Mouse (Mus musculus) intestine, embryonic 15.5 days (tissue): ENCODE measurements around the gene Usp46. TPM values are rescaled to one million over a fixed set of nuclear protein-coding genes. Genes with fewer than 3 reads are reported as not detected.

Experiments used
- ATAC-seq: fragments of 200-750 bp; cut with Nextera tagmentation; 2 replicates; pipeline ENCODE4 v1.8.0; 2017; ENCODE audit warnings: moderate TSS enrichment, moderate library complexity
- H3K27ac ChIP-seq: fragments of 300-500 bp; sonication (generic); 2 replicates; pipeline ENCODE4 v1.5.1; 2015; ENCODE audit warnings: mild to moderate bottlenecking, inconsistent platforms
- H3K27me3 ChIP-seq: fragments of 300-500 bp; sonication (generic); replicated peaks from 2 replicates; pipeline ENCODE4 v1.6.1; 2015; ENCODE audit warnings: inconsistent platforms
- H3K36me3 ChIP-seq: fragments of 300-500 bp; sonication (generic); 2 replicates; pipeline ENCODE4 v1.6.1; 2015; ENCODE audit warnings: inconsistent platforms
- H3K4me1 ChIP-seq: fragments of 300-500 bp; sonication (generic); replicated peaks from 2 replicates; pipeline ENCODE4 v1.6.1; 2015; ENCODE audit warnings: inconsistent platforms
- H3K4me2 ChIP-seq: fragments of 300-500 bp; sonication (generic); replicated peaks from 2 replicates; pipeline ENCODE4 v1.6.1; 2015; ENCODE audit warnings: mild to moderate bottlenecking, inconsistent platforms
- H3K4me3 ChIP-seq: fragments of 300-500 bp; sonication (generic); replicated peaks from 2 replicates; pipeline ENCODE4 v1.5.1; 2015; ENCODE audit warnings: inconsistent platforms
- H3K9ac ChIP-seq: fragments of 300-500 bp; sonication (generic); 2 replicates; pipeline ENCODE4 v1.6.1; 2015; ENCODE audit warnings: inconsistent platforms
- H3K9me3 ChIP-seq: fragments of 300-500 bp; sonication (generic); 2 replicates; pipeline ENCODE4 v1.6.1; 2016; ENCODE audit warnings: inconsistent platforms
- WGBS: fragments of 180-500 bp; shearing (Covaris S2); methylation state at CpG from one replicate; pipeline ENCODE4 v1.1.7; 2015; 5-methylcytosine and 5-hydroxymethylcytosine counted together
- polyA plus RNA-seq: library from polyadenylated mRNA; unstranded; fragments of >200 nt; fragmentation: Nextera tagmentation; extraction: Ambion mirVana; gene quantifications from 2 replicates; pipeline ENCODE4 v1.2.1, GENCODE M21; 2015

The Usp46 gene
- polyA plus RNA-seq, 1 experiment from 2014 or later: 22.9 TPM

DNA sequence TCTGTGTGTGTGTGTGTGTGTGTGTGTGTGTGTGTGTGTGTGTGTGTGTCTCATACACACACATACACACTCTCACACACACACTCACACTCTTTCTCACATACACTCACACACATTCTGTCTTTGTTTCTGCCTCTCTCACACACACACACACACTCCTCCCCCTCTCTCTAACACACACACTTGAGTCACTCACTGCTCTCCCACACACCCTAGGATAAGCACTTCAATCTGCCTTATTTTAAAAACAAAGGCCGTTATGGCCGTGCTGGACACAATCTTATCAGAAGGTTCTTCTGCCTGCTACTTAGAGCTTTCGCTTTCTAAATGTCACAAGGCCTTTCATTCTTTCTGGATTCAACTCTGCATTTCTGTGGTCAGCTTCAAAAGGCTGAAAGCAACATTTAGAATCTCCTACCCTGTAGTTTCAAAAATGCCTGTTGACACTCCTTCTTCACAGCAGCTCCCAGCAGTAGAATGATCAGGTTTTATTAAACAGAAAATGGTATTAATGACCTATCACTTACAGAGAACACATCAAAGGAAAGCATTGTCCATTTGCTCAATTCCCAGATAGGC, 60.6 kb downstream of the Usp46 start:
- WGBS: 58% methylated on average over 3 of the region's 3 CpGs
- Histone ChIP-seq H3K4me1 (no peaks in the 10 kb centered on the region), H3K27ac (no peak overlapping the region), H3K27me3 (no peaks in the 10 kb centered on the region), H3K9me3 (no peaks in the 10 kb centered on the region), H3K9ac (no peak overlapping the region), H3K4me2 (no peak overlapping the region), H3K36me3 (peaks cover 3% of the 10 kb centered on the region; the same call in 1 of the 2 replicates), H3K4me3 (no peak overlapping the region)
- ATAC-seq: no peak

DNA sequence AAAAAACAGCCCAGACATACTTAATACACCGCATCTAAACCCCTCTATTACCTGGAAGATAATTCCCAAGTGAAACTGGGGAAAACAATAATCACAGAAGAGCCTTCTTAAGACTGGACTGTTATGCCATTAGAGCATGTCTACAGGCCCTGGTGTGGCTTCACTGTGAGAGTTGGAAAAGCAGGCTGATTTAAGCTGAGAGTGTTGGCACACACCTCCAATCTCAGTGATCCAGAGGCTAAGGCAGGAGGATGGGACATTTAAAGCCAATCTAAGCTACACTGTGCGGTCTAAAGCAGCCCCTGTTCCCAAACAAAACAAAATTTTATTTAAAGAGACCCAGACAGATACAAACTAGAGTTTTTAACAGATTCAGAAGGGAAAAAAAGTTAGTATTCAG, 62.3 kb downstream of the Usp46 start:
- no peak overlapping the region for H3K4me3 ChIP-seq
- no peaks in the 10 kb centered on the region for H3K4me1 ChIP-seq
- no peaks in the 10 kb centered on the region for H3K27me3 ChIP-seq
- 95% methylated on average over 2 of the region's 2 CpGs for WGBS
- no peak for ATAC-seq
- H3K4me2 ChIP-seq: no peak overlapping the region
- H3K9ac ChIP-seq: no peak overlapping the region
- H3K9me3 ChIP-seq: no peaks in the 10 kb centered on the region
- no peak overlapping the region for H3K27ac ChIP-seq
- peaks cover 3% of the 10 kb centered on the region; the same call in 1 of the 2 replicates for H3K36me3 ChIP-seq

GRCm38 (mm10) chr5:74001743-74002142, 66.5 kb downstream of the Usp46 start:
- Histone ChIP-seq H3K27me3 (no peaks in the 10 kb centered on the region), H3K4me3 (no peak overlapping the region), H3K9me3 (no peaks in the 10 kb centered on the region), H3K9ac (no peak overlapping the region), H3K4me2 (no peak overlapping the region), H3K4me1 (no peaks in the 10 kb centered on the region), H3K27ac (no peak overlapping the region), H3K36me3 (peaks cover 3% of the 10 kb centered on the region; the same call in 1 of the 2 replicates)
- WGBS: 77% methylated on average over 9 of the region's 9 CpGs
- no peak for ATAC-seq

GRCm38 (mm10) chr5:73998966-73999365, 69.3 kb downstream of the Usp46 start:
- Histone ChIP-seq H3K9ac (no peak overlapping the region), H3K4me3 (no peak overlapping the region), H3K27ac (no peak overlapping the region), H3K4me2 (no peak overlapping the region), H3K9me3 (no peaks in the 10 kb centered on the region), H3K27me3 (no peaks in the 10 kb centered on the region), H3K4me1 (no peaks in the 10 kb centered on the region), H3K36me3 (no peaks in the 10 kb centered on the region)
- ATAC-seq: no peak
- 83% methylated on average over 5 of the region's 5 CpGs for WGBS

GRCm38 (mm10) chr5:73994850-73995249, 73.4 kb downstream of the Usp46 start:
- Histone ChIP-seq H3K9ac (no peak overlapping the region), H3K9me3 (no peaks in the 10 kb centered on the region), H3K36me3 (no peaks in the 10 kb centered on the region), H3K4me2 (no peak overlapping the region), H3K4me3 (no peak overlapping the region), H3K27ac (no peak overlapping the region), H3K4me1 (no peaks in the 10 kb centered on the region), H3K27me3 (no peaks in the 10 kb centered on the region)
- no peak for ATAC-seq

- no peak for ATAC-seq
- Histone ChIP-seq H3K36me3 (no peaks in the 10 kb centered on the region), H3K4me1 (no peaks in the 10 kb centered on the region), H3K9me3 (no peaks in the 10 kb centered on the region), H3K27me3 (no peaks in the 10 kb centered on the region), H3K27ac (no peak overlapping the region), H3K9ac (no peak overlapping the region), H3K4me2 (no peak overlapping the region), H3K4me3 (no peak overlapping the region)
- 80% methylated on average over 4 of the region's 4 CpGs for WGBS
Measured at GRCm38 (mm10) chr5:73993538-73993937, 74.7 kb downstream of the Usp46 start.

DNA sequence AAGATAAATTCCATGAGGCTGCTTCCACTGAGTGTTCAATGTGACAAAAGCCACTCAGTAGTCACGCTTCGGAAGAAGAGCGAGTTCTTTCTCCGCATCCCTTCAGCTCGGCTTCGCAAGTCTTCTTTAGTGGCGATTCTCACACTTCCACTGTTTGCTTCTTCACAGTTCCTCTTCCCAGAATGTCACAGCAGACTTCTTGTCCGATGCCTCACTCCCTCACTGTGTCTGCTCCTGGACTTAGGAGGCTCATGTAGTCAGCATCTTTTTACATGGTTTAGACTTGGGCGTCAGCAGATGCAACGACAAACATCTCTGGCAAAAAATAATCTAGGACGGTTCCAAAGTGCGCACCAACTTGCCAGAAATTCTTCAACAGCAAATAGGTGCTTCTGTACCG, 75.9 kb downstream of the Usp46 start:
- Histone ChIP-seq H3K4me3 (no peak overlapping the region), H3K27ac (no peak overlapping the region), H3K4me1 (no peaks in the 10 kb centered on the region), H3K4me2 (no peak overlapping the region), H3K9me3 (no peaks in the 10 kb centered on the region), H3K9ac (no peak overlapping the region), H3K36me3 (no peaks in the 10 kb centered on the region), H3K27me3 (no peaks in the 10 kb centered on the region)
- 87% methylated on average over 13 of the region's 13 CpGs for WGBS
- no peak for ATAC-seq

DNA sequence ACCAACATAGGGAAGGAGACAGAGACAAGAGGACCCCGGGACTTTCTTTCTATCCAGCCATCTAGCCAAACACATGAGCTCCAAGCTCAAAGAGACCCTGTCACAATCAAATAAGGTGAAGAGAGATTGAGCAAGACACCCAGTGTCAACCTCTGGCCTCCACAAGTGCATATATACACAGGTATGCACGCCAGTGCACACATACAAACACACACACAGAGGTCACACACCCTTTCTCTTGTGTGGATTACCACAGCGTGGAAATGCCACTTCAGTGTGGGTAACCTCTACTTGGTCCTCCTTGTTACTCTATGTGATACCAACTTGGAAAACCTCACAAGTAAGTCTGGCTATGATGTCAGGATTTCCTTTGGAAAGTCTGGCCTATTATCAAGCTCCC, 78.7 kb downstream of the Usp46 start:
- Histone ChIP-seq H3K4me3 (no peak overlapping the region), H3K27ac (no peak overlapping the region), H3K4me1 (no peaks in the 10 kb centered on the region), H3K36me3 (no peaks in the 10 kb centered on the region), H3K4me2 (no peak overlapping the region), H3K27me3 (no peaks in the 10 kb centered on the region), H3K9ac (no peak overlapping the region), H3K9me3 (no peaks in the 10 kb centered on the region)
- no peak for ATAC-seq
- WGBS: 92% methylated on average over 3 of the region's 3 CpGs

DNA sequence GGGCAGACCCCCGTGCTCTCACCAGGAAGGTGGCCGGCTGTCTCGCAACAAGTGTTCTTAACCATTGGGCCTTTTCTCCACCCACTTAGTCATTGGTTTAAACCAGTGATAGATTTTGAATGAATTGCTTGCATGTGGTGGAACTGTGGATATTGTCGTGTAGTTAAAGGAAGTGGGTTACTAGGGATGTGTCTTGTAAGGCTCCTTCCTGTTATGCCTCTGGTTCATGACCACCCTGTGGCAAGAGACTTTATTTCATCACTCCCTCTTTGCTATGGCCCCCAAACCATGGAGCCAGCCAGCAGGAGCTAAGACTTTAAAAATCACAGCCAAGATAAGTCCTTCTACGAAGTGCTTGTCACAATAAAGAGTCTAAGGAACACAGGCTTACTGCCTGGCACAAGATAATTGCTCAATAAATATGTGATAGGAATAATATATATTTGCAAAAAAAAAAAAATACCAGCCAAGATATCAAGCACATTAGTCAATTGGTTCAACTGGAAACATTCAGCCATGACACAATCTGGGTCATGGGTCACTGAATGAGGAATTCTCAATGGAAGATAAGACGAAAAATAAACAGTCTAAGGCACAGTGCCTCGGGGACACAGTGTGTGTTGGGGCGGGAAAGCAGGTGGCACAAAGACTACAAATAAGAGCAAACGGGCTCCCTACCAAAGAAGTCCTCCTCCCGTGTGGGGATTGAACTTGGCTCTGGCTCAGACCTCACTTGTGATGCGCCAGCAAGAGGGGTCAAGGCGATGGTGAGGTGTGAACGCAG, 80.3 kb downstream of the Usp46 start:
- H3K36me3 ChIP-seq: no peaks in the 10 kb centered on the region
- H3K9ac ChIP-seq: no peak overlapping the region
- H3K4me1 ChIP-seq: no peaks in the 10 kb centered on the region
- H3K27ac ChIP-seq: no peak overlapping the region
- H3K4me3 ChIP-seq: no peak overlapping the region
- no peaks in the 10 kb centered on the region for H3K27me3 ChIP-seq
- H3K9me3 ChIP-seq: no peaks in the 10 kb centered on the region
- H3K4me2 ChIP-seq: no peak overlapping the region
- no peak for ATAC-seq
- 80% methylated on average over 13 of the region's 13 CpGs for WGBS

DNA sequence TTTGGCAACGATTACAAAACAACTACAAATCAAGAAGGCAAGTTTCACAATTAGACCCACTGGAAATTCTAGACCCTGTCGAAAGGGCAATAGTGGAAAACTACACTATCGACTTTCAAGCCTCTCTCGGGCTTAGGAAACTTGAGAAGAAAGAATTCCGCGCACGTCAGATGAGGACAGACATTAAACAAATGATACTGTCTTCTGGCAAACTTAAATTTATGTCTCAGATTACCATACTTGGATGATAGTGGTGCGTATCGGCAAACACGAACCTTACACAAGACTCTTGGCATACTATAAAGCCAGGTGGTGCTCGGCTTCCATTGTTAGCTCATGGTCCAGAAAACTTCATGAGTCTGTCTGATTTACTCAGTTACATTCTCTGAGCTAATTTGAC, 90.8 kb downstream of the Usp46 start:
- no peaks in the 10 kb centered on the region for H3K9me3 ChIP-seq
- H3K4me3 ChIP-seq: no peak overlapping the region
- H3K4me2 ChIP-seq: no peak overlapping the region
- H3K4me1 ChIP-seq: no peaks in the 10 kb centered on the region
- no peak for ATAC-seq
- no peaks in the 10 kb centered on the region for H3K27me3 ChIP-seq
- no peak overlapping the region for H3K9ac ChIP-seq
- WGBS: 73% methylated on average over 11 of the region's 11 CpGs
- H3K27ac ChIP-seq: no peak overlapping the region
- H3K36me3 ChIP-seq: no peaks in the 10 kb centered on the region

DNA sequence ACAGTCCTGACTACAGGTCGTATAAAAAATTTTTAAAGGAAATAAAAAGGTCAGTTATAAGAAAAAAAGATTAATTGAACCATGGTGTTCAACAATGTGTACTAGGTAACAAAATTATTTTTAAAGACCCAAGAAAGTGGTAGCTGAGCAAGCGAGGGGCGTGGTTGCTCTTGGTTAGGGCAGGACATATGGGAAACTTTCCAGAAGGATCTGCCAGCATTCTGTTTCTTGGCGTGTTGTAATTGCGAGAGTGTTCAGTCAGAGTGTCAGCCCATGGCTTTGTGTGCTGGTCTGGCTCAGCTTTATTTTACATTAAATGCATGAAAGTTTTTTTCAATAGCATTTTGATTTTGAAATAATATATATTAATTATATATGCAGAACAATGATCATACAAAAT, 96.5 kb downstream of the Usp46 start:
- no peaks in the 10 kb centered on the region for H3K27me3 ChIP-seq
- WGBS: 79% methylated on average over 5 of the region's 5 CpGs
- no peak overlapping the region for H3K4me2 ChIP-seq
- no peaks in the 10 kb centered on the region for H3K36me3 ChIP-seq
- no peak overlapping the region for H3K9ac ChIP-seq
- no peak overlapping the region for H3K4me3 ChIP-seq
- ATAC-seq: no peak
- H3K4me1 ChIP-seq: 0 out of 2 replicates have a peak, but pooled peaks cover 3% of the 10 kb centered on the region
- H3K9me3 ChIP-seq: no peaks in the 10 kb centered on the region
- H3K27ac ChIP-seq: no peak overlapping the region

DNA sequence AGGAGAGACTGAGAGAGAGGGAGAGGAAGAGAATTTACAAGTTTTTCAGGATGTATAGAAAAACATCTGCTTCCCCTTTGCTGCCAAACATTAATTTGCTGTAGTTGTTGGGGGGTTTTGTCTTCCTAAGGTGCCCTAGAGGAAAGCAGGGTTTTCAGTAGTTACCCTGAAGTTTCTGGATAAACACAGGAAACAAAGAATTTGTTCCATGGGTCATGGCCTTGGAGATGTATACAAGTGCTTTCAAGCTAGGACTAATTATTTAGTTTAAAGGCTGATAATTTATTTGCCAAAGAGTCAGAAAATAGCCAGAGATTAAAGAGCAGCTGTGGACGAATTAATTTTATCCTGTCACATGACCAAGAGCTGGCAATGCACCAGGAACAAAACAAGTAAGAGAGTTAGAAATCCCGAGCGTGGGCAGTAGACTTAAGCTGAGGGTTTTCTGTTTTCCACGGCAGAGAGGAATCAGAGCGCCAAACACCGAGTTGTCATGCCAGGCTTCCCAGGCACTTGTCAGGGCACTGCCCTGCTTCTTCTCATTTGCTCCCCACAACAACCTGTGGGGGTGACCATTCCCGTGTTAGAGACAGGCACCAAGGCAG, 98.1 kb downstream of the Usp46 start:
- peak; percentile 25; the same call in 1 of the 2 replicates for ATAC-seq
- Histone ChIP-seq H3K4me1 (0 out of 2 replicates have a peak, but pooled peaks cover 3% of the 10 kb centered on the region), H3K4me3 (no peak overlapping the region), H3K27me3 (no peaks in the 10 kb centered on the region), H3K9me3 (no peaks in the 10 kb centered on the region), H3K36me3 (no peaks in the 10 kb centered on the region), H3K27ac (no peak overlapping the region; the same call in 1 of the 2 replicates), H3K4me2 (0 out of 2 replicates have a peak overlapping the region, but pooled peaks have one; percentile 0), H3K9ac (no peak overlapping the region)
- WGBS: 31% methylated on average over 7 of the region's 7 CpGs
